Mouse (Mus musculus): ENCODE results near the gene Wdr46.
A peak's percentile ranks its signal among the peaks of the same experiment; 100 is the strongest.
"Not testable (repeated sequence)": the region's sequence is repeated elsewhere in the genome, so short reads cannot be mapped to it uniquely, and the experiment has no call there.

Gene Wdr46

GRCm38 (mm10) chr17:33978631-33979031 lies 38.2 kb downstream of the Wdr46 start:
- DNase-seq (ENCODE audit: low spot score in 2 of 2) = no peak

GRCm38 (mm10) chr17:33979512-33980050 lies 39.1 kb downstream of the Wdr46 start:
- no peak for DNase-seq (ENCODE audit: low spot score in 2 of 2)

- DNase-seq (ENCODE audit: low spot score in 2 of 2) = no peak
These were observed 39.9 kb downstream of the Wdr46 start for GRCm38 (mm10) chr17:33980181-33981035.

- peak; percentile 59 to 72 for DNase-seq (ENCODE audit: low spot score in 2 of 2)
These were observed 40.9 kb downstream of the Wdr46 start for GRCm38 (mm10) chr17:33981192-33981909.

GRCm38 (mm10) chr17:33982136-33982535 lies 41.7 kb downstream of the Wdr46 start:
- DNase-seq (ENCODE audit: low spot score in 2 of 2) = peak in 1 of 2 experiments; percentile 54

GRCm38 (mm10) chr17:33991788-33992664 lies 51.6 kb downstream of the Wdr46 start:
- no peak for DNase-seq (ENCODE audit: low spot score in 2 of 2)

GRCm38 (mm10) chr17:33994959-33995358 lies 54.5 kb downstream of the Wdr46 start:
- no peak for DNase-seq (ENCODE audit: low spot score in 2 of 2)

GRCm38 (mm10) chr17:33995651-33996050 lies 55.2 kb downstream of the Wdr46 start:
- DNase-seq (ENCODE audit: low spot score in 2 of 2) = no peak

- DNase-seq (ENCODE audit: low spot score in 2 of 2) = not testable (repeated sequence)
These were observed 56.6 kb downstream of the Wdr46 start for GRCm38 (mm10) chr17:33997025-33997424.

- not testable (repeated sequence) for DNase-seq (ENCODE audit: low spot score in 2 of 2)
These were observed 58.2 kb downstream of the Wdr46 start for GRCm38 (mm10) chr17:33998697-33999096.

All from frontal cortex, postnatal 25 days (tissue).